Mouse (Mus musculus): ENCODE measurements around the gene Smagp.

DNA sequence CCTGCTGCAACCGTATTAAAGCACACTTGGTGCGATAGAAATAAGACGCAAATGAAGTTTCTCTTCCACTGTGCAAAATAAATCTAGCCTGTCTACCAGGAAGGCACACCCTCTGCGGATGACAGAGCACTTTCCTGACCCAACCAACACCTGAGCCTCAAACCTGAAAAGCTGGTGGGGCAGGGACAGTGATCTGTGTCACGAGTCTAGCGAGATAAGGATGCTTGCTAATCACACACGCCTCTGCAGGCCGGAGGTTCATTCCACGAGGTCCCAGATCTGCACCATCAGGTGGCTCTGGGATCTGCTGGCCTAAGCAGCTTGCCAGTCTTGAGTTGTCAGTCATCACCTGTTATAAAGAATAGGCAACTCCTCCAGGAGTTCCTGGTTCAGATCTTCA lies 14.9 kb upstream of the Smagp start:
- TF ChIP-seq POLR2A (IDR thresholded peaks at IDR 0.05; ENCODE audit: insufficient read depth, low read depth, low read length) (no peak), CTCF (IDR thresholded peaks at IDR 0.05; ENCODE audit: insufficient read depth, low read depth, low read length) (no peak)

Data from olfactory bulb, adult 2 months (tissue).